Mouse (Mus musculus): ENCODE data around the gene Dus1l.
"Not testable (repeated sequence)": the region's sequence is repeated elsewhere in the genome, so short reads cannot be mapped to it uniquely, and the experiment has no call there.

Dus1l gene

DNA sequence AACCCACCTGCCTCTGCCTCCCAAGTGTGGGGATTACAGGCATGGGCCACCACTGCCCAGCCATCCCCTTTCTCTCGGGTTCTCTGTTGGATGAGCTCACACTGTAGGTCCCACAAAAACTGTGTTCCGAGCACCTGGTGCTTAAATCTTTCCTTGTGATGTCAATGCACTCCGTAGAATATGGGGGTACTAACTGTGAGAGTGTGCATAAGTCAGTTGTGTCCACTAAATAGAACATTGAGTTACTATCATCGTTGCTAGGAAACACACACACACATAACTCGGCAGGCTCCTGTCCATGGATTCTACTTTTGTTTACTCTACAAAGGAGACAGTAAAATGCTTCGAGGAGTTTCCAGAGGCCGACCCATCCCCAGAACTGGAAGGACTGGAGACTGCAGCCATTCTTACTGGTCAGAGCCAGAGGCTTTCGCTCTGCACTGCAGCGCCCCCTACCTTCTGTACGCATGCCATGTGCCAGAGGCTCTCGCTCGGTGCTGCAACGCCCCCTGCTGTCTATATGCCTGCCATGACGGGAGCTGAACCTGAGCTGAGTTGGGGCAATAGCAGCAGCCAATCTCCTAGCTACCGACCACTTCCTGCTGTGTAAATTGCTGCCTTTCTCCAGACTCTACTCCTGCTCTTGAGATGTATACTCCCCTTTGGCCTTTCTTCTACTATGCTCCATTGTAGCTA lies 20.3 kb downstream of the Dus1l start:
- peak; percentile 80 for DNase-seq (ENCODE audit: low spot score)

GRCm38 (mm10) chr11:120773463-120774190 lies 22.6 kb downstream of the Dus1l start:
- DNase-seq (ENCODE audit: low spot score): no peak

- no peak for DNase-seq (ENCODE audit: low spot score)
These were observed 23.5 kb downstream of the Dus1l start for GRCm38 (mm10) chr11:120772749-120773148.

DNA sequence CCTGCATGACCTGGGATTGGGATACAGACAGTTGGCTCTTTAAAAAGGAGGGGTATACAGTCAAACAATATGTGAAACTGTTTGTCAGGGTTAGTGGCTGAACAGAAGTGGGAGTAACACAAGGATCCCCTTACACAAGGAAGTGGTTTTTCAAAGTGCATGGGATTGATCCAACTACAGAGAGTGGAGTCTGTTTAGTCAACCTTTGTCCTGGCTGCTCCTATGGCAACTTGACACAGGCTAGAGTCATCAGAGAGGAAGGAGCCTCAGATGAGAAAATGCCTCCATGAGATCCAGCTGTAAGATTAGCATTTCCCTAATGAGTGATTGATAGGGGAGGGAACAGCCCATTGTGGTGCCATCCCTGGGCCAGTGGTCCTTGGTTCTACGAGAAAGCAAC lies 28.0 kb downstream of the Dus1l start:
- no peak for DNase-seq (ENCODE audit: low spot score)

DNA sequence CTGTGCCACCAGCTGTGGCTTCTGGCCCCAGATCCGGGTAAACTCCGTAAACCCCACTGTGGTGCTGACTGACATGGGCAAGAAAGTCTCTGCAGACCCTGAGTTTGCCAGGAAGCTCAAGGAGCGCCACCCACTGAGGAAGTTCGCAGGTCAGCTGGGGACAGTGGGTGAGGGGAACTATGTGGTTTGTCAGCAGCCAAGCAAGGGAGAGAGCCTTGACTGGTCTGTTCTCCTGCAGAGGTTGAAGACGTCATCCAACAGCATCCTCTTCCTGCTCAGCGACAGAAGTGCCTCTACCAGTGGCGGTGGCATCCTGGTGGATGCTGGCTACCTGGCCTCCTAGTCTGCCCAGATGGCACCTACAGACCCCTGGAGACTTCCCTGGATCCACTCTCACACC lies 29.2 kb downstream of the Dus1l start:
- DNase-seq (ENCODE audit: low spot score): not testable (repeated sequence)

DNA sequence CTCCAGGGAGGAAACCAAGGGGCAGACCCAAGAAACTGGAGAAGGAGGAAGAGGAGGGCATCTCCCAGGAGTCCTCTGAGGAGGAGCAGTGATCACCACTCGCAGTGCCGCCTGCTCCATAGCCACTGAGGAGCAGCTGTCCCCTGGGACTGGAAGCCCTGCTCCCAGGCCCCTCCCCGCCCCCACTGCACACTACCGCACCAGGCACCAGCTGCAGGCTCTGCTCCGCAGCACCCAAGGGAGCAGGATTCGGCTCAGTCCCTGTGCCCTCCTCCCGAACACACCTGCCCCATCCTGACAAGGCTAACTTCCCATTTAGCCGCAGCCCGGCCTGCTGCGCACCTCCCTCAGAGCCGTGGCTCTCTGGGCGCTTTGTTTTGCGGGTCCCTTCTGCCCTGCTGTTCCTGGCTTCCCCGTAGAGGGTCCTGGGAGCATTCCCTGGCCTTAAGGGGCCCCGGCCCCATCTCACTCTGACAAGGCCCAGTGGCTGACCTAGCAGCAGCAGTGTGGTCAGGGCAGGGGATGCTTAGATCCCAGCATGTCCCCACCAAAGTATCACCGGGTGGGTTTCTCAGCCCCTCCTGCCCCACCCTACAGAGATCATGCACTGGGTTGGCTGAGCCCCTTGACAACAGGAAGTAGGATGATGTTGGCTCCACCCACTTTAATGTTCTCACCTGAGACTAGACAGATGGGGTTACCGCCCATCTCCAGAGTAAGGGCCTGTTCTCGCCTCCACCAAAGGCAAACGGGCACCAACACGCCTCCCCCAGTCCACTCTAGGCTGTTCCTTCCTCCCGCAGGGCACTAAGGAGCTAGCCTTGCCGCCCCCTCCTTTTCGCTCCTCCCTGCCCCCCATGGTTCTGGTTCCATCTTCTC lies 32.8 kb downstream of the Dus1l start:
- DNase-seq (ENCODE audit: low spot score): not testable (repeated sequence)

DNA sequence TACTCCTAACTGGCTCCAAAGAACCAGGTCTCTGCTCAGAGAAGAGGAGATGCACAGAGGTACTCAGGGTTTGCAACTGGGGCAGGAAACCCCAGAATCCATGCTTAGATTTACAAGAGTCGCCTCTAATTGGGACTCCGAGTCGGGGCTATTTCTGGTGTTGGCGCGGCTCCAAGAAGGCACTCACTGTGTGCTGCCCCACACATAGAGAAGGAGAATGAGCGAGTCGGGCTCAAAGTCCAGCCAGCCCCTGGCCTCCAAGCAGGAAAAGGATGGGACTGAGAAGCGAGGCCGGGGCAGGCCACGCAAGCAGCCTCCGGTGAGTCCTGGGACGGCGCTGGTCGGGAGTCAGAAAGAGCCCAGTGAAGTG lies 33.5 kb downstream of the Dus1l start, which contains the start of gene Hmga1b:
TSS of gene Hmga1b (plus strand) at position 123 of the 370 bp plus-strand sequence.
- not testable (repeated sequence) for DNase-seq (ENCODE audit: low spot score)

- DNase-seq (ENCODE audit: low spot score): no peak
These were observed 34.2 kb downstream of the Dus1l start for GRCm38 (mm10) chr11:120761811-120762671.

DNA sequence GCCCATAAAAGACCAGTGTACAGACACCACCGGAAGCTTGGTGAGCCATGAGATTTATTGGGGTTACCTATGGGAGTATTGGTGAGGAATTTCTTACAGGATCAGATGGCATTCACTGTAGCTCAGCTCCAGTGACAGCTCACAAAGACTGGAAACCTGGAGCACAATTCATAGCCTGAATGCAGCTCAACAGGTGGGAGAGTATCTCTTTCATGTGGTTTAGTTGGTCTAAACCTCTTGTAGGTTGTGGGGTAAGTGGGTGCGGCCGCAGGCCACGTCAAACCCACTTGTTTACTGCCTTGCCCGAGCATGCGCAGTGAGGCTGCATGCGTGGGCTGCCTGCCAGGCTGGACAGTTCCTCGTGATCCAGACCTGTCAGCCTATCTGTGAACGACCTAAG lies 36.0 kb downstream of the Dus1l start:
- DNase-seq (ENCODE audit: low spot score): no peak

DNA sequence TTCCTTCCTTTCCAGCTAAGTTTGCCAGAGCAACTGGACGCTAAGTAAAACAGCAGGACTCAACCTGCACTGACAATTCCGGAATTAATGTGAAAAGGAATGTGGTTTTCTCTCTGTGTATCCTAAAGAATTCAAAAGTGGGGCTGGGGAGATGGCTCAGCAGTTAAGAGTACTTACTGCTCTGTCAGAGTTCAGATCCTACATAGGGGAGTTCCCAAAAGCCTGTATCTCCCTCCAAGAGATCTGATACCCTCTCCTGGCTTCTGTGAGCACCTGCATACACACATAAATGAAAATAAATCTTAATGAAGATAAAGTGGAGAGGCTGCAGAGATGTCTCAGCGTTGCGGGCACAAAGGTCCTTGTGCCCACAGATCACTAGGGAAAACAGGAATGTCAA lies 44.6 kb downstream of the Dus1l start:
- no peak for DNase-seq (ENCODE audit: low spot score)

GRCm38 (mm10) chr11:120749430-120749829 lies 46.8 kb downstream of the Dus1l start:
- no peak for DNase-seq (ENCODE audit: low spot score)

DNA sequence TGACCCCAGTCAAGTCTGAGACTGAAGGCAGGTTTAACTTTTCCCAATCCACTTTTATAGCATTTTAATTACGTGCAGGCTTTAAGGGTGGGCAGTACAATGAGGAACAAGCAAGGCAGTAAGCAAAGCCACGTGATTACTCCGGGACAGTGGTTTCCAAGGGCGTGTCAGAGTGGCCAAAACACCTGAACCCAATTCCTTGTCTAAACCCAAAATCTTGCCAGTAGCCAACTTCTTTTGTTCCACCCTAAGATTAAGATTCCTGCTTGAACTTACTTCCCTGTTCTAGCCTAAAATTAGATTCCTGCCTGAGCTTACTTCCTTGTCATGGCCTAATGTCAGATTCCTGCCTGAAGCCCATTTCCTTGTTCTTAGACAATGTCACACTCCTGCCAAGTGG lies 48.2 kb downstream of the Dus1l start:
- no peak for DNase-seq (ENCODE audit: low spot score)

DNA sequence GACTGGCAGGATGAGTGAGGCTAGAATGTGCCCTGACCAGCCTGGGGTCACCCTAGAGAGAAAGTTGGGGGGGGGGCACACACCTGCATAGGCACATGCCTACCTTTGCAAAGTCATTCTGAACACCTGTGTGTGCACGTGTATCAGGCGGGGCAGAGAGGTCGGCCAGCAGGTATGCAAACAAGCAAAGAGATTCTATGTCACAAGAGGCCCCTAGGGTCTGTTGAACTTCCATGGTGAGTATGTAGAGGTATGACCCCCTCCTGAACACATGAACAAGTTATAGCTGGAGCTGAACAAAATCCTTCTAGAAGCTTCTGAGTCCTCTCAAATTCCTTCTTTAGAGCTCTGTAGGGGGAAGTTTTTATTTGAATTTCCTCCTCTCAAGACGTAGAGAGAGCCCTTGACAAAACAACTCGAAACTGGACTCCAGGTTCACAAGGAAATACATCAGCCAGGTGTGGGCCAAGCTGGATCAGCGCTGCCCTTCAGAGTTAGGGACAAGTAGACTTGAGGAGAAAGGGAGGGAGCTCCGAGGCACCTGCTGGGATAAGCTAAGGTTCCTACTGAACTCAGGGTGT lies 52.0 kb downstream of the Dus1l start:
- no peak for DNase-seq (ENCODE audit: low spot score)

DNA sequence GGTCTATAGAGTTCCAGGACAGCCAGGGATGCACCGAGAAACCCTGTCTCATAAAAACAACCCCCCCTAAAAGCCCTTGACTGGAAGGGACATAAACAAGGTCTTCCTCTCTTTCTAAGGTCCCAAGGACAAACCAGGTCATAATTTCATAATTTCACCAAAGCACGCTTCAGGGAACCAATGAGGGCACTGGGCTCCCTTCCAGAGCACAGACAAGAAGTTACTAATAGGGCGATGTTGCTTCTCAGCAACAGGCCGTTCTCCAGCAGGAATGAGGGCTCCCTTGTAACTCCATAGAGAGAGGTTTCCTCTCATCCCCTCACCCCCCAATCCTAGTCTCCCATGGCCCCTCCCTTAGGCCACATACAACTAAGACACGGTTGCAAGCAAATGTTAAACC lies 55.2 kb downstream of the Dus1l start:
- no peak for DNase-seq (ENCODE audit: low spot score)

All from ovary, adult 18-20 months (tissue).